Mouse (Mus musculus) gastrocnemius, postnatal 14 days (tissue): ENCODE results near the gene Tjp1. TPM values are rescaled to one million over a fixed set of nuclear protein-coding genes. Genes with fewer than 3 reads are reported as not detected.

Source experiments
- DNase-seq: peaks from one replicate; pipeline ENCODE4 v3.0.0; 2021; ENCODE audit warnings: mixed read lengths
- intact Hi-C: fragments of 180-260 bp; cut with DNase I; formaldehyde crosslinking; loops from one replicate; pipeline ENCODE4 v1.15.1; 2025; ENCODE audit warnings: low total_unique reads
- total RNA-seq, 2 experiments: library from RNA; stranded (reverse); gene quantifications; 2 replicates each; pipeline ENCODE4 v1.2.3; 2021

Gene Tjp1
- total RNA-seq, 2 experiments from 2014 or later: 40.2 to 42.2 TPM

- DNase-seq: no peak
- intact Hi-C loops: no loop called here
Measured at GRCm38 (mm10) chr7:65373336-65373735, 154.2 kb downstream of the Tjp1 start.

- intact Hi-C loops: no loop called here
- no peak for DNase-seq
Measured at GRCm38 (mm10) chr7:65371765-65372164, 155.8 kb downstream of the Tjp1 start.

- peak; percentile 89 for DNase-seq
- intact Hi-C loops: no loop called here
Measured at GRCm38 (mm10) chr7:65370787-65371616, 156.6 kb downstream of the Tjp1 start.

GRCm38 (mm10) chr7:65370381-65370786 lies 157.2 kb downstream of the Tjp1 start:
- intact Hi-C loops: no loop called here
- DNase-seq: peak; percentile 36

GRCm38 (mm10) chr7:65369101-65369500 lies 158.5 kb downstream of the Tjp1 start:
- no peak for DNase-seq
- intact Hi-C loops: no loop called here

- DNase-seq: no peak
- intact Hi-C loops: no loop called here
Measured at GRCm38 (mm10) chr7:65367386-65368245, 160.0 kb downstream of the Tjp1 start.

- intact Hi-C loops: no loop called here
Measured at GRCm38 (mm10) chr7:65366153-65366552, 161.4 kb downstream of the Tjp1 start.

GRCm38 (mm10) chr7:65365560-65365959 lies 162.0 kb downstream of the Tjp1 start:
- no peak for DNase-seq
- intact Hi-C loops: no loop called here

More at GRCm38 (mm10) chr7:65366153-65366552, 161.4 kb downstream of the Tjp1 start:
- DNase-seq: peak; percentile 23

GRCm38 (mm10) chr7:65360278-65360677 lies 167.3 kb downstream of the Tjp1 start:
- no peak for DNase-seq
- intact Hi-C loops: no loop called here

GRCm38 (mm10) chr7:65359774-65360173 lies 167.8 kb downstream of the Tjp1 start:
- intact Hi-C loops: no loop called here
- peak; percentile 47 for DNase-seq

GRCm38 (mm10) chr7:65357538-65357937 lies 170.0 kb downstream of the Tjp1 start:
- DNase-seq: peak; percentile 47
- intact Hi-C loops: no loop called here

- intact Hi-C loops: no loop called here
Measured at GRCm38 (mm10) chr7:65356204-65356603, 171.4 kb downstream of the Tjp1 start.

GRCm38 (mm10) chr7:65354908-65355307 lies 172.7 kb downstream of the Tjp1 start:
- no peak for DNase-seq
- intact Hi-C loops: no loop called here

More at GRCm38 (mm10) chr7:65356204-65356603, 171.4 kb downstream of the Tjp1 start:
- DNase-seq: no peak

- DNase-seq: no peak
- intact Hi-C loops: no loop called here
Measured at GRCm38 (mm10) chr7:65350348-65351079, 177.1 kb downstream of the Tjp1 start.

- no peak for DNase-seq
- intact Hi-C loops: no loop called here
Measured at GRCm38 (mm10) chr7:65348540-65348939, 179.0 kb downstream of the Tjp1 start.

- DNase-seq: no peak
- intact Hi-C loops: no loop called here
Measured at GRCm38 (mm10) chr7:65345314-65345713, 182.3 kb downstream of the Tjp1 start.

- no peak for DNase-seq
- intact Hi-C loops: no loop called here
Measured at GRCm38 (mm10) chr7:65337581-65338270, 189.9 kb downstream of the Tjp1 start.

- no peak for DNase-seq
Measured at GRCm38 (mm10) chr7:65333081-65333760, 194.4 kb downstream of the Tjp1 start.

More at GRCm38 (mm10) chr7:65333081-65333760, 194.4 kb downstream of the Tjp1 start:
- intact Hi-C loops: no loop called here
